Mouse (Mus musculus): ENCODE results near the gene Slc22a4. TPM values are rescaled to one million over a fixed set of nuclear protein-coding genes. Genes with fewer than 3 reads are reported as not detected.
"Not testable (repeated sequence)": the region's sequence is repeated elsewhere in the genome, so short reads cannot be mapped to it uniquely, and the experiment has no call there.

Gene Slc22a4
- polyA plus RNA-seq, 1 experiment from 2014 or later = 7.2 TPM

GRCm38 (mm10) chr11:54012961-54013360 lies 14.9 kb downstream of the Slc22a4 start:
- no peak for ATAC-seq
- Histone ChIP-seq H3K4me1 (ENCODE audit: control insufficient read depth, insufficient read depth, low read depth, low read length) (no peaks in the 10 kb centered on the region), H3K9me3 (ENCODE audit: control insufficient read depth, low read length) (no peaks in the 10 kb centered on the region), H3K4me2 (ENCODE audit: low read length) (no peak overlapping the region), H3K27me3 (replicated peaks; ENCODE audit: control insufficient read depth, insufficient read depth, low read length) (no peaks in the 10 kb centered on the region), H3K27ac (ENCODE audit: low read depth, low read length) (no peak overlapping the region), H3K4me3 (ENCODE audit: low read length) (no peak overlapping the region), H3K36me3 (ENCODE audit: control insufficient read depth, insufficient read depth, low read length) (no peaks in the 10 kb centered on the region), H3K9ac (ENCODE audit: low read depth, low read length) (no peak overlapping the region)
- 88% methylated on average over 5 of the region's 5 CpGs for WGBS

GRCm38 (mm10) chr11:54011255-54011654 lies 16.6 kb downstream of the Slc22a4 start:
- no peak overlapping the region for H3K4me3 ChIP-seq (ENCODE audit: low read length)
- H3K4me2 ChIP-seq (ENCODE audit: low read length) = no peak overlapping the region
- no peaks in the 10 kb centered on the region for H3K27me3 ChIP-seq (replicated peaks; ENCODE audit: control insufficient read depth, insufficient read depth, low read length)
- no peak for ATAC-seq
- 88% methylated on average over 2 of the region's 2 CpGs for WGBS
- H3K4me1 ChIP-seq (ENCODE audit: control insufficient read depth, insufficient read depth, low read depth, low read length) = peaks cover 2% of the 10 kb centered on the region; the same call in 1 of the 2 replicates
- H3K9ac ChIP-seq (ENCODE audit: low read depth, low read length) = no peak overlapping the region
- no peak overlapping the region for H3K27ac ChIP-seq (ENCODE audit: low read depth, low read length)
- H3K9me3 ChIP-seq (ENCODE audit: control insufficient read depth, low read length) = no peaks in the 10 kb centered on the region
- H3K36me3 ChIP-seq (ENCODE audit: control insufficient read depth, insufficient read depth, low read length) = no peaks in the 10 kb centered on the region

- Histone ChIP-seq H3K9me3 (ENCODE audit: control insufficient read depth, low read length) (no peaks in the 10 kb centered on the region), H3K4me2 (ENCODE audit: low read length) (no peak overlapping the region), H3K27ac (ENCODE audit: low read depth, low read length) (no peak overlapping the region), H3K4me1 (ENCODE audit: control insufficient read depth, insufficient read depth, low read depth, low read length) (peaks cover 2% of the 10 kb centered on the region; the same call in 1 of the 2 replicates), H3K36me3 (ENCODE audit: control insufficient read depth, insufficient read depth, low read length) (no peaks in the 10 kb centered on the region), H3K27me3 (replicated peaks; ENCODE audit: control insufficient read depth, insufficient read depth, low read length) (no peaks in the 10 kb centered on the region), H3K9ac (ENCODE audit: low read depth, low read length) (no peak overlapping the region), H3K4me3 (ENCODE audit: low read length) (no peak overlapping the region)
- WGBS = 80% methylated on average over 10 of the region's 10 CpGs
- no peak for ATAC-seq
These were observed 19.4 kb downstream of the Slc22a4 start for GRCm38 (mm10) chr11:54008416-54008920.

GRCm38 (mm10) chr11:54007717-54008116 lies 20.2 kb downstream of the Slc22a4 start:
- 78% methylated on average over 11 of the region's 11 CpGs for WGBS
- peak; percentile 63; the same call in 1 of the 2 replicates for ATAC-seq
- no peak overlapping the region for H3K27ac ChIP-seq (ENCODE audit: low read depth, low read length)
- no peaks in the 10 kb centered on the region for H3K9me3 ChIP-seq (ENCODE audit: control insufficient read depth, low read length)
- no peaks in the 10 kb centered on the region for H3K27me3 ChIP-seq (replicated peaks; ENCODE audit: control insufficient read depth, insufficient read depth, low read length)
- no peaks in the 10 kb centered on the region for H3K36me3 ChIP-seq (ENCODE audit: control insufficient read depth, insufficient read depth, low read length)
- H3K4me1 ChIP-seq (ENCODE audit: control insufficient read depth, insufficient read depth, low read depth, low read length) = peaks cover 2% of the 10 kb centered on the region; the same call in 1 of the 2 replicates
- no peak overlapping the region for H3K4me3 ChIP-seq (ENCODE audit: low read length)
- H3K9ac ChIP-seq (ENCODE audit: low read depth, low read length) = no peak overlapping the region
- no peak overlapping the region for H3K4me2 ChIP-seq (ENCODE audit: low read length)

GRCm38 (mm10) chr11:54006901-54007300 lies 21.0 kb downstream of the Slc22a4 start:
- Histone ChIP-seq H3K4me1 (ENCODE audit: control insufficient read depth, insufficient read depth, low read depth, low read length) (peaks cover 2% of the 10 kb centered on the region; the same call in 1 of the 2 replicates), H3K27ac (ENCODE audit: low read depth, low read length) (no peak overlapping the region), H3K4me3 (ENCODE audit: low read length) (no peak overlapping the region), H3K9me3 (ENCODE audit: control insufficient read depth, low read length) (no peaks in the 10 kb centered on the region), H3K4me2 (ENCODE audit: low read length) (no peak overlapping the region), H3K36me3 (ENCODE audit: control insufficient read depth, insufficient read depth, low read length) (no peaks in the 10 kb centered on the region), H3K9ac (ENCODE audit: low read depth, low read length) (no peak overlapping the region), H3K27me3 (replicated peaks; ENCODE audit: control insufficient read depth, insufficient read depth, low read length) (no peaks in the 10 kb centered on the region)
- WGBS = 75% methylated on average over 4 of the region's 4 CpGs
- no peak for ATAC-seq

- WGBS = 68% methylated on average over 5 of the region's 5 CpGs
- H3K4me2 ChIP-seq (ENCODE audit: low read length); H3K9me3 ChIP-seq (ENCODE audit: control insufficient read depth, low read length); H3K4me1 ChIP-seq (ENCODE audit: control insufficient read depth, insufficient read depth, low read depth, low read length); H3K4me3 ChIP-seq (ENCODE audit: low read length); H3K27me3 ChIP-seq (replicated peaks; ENCODE audit: control insufficient read depth, insufficient read depth, low read length); ATAC-seq; H3K9ac ChIP-seq (ENCODE audit: low read depth, low read length); H3K27ac ChIP-seq (ENCODE audit: low read depth, low read length); H3K36me3 ChIP-seq (ENCODE audit: control insufficient read depth, insufficient read depth, low read length): not testable (repeated sequence)
These were observed 21.5 kb downstream of the Slc22a4 start for GRCm38 (mm10) chr11:54006362-54006761.

GRCm38 (mm10) chr11:54004734-54005133 lies 23.2 kb downstream of the Slc22a4 start:
- no peak for ATAC-seq
- 81% methylated on average over 3 of the region's 3 CpGs for WGBS
- Histone ChIP-seq H3K9me3 (ENCODE audit: control insufficient read depth, low read length) (no peaks in the 10 kb centered on the region), H3K27me3 (replicated peaks; ENCODE audit: control insufficient read depth, insufficient read depth, low read length) (no peaks in the 10 kb centered on the region), H3K27ac (ENCODE audit: low read depth, low read length) (no peak overlapping the region), H3K4me2 (ENCODE audit: low read length) (no peak overlapping the region), H3K9ac (ENCODE audit: low read depth, low read length) (no peak overlapping the region), H3K4me3 (ENCODE audit: low read length) (no peak overlapping the region), H3K36me3 (ENCODE audit: control insufficient read depth, insufficient read depth, low read length) (no peaks in the 10 kb centered on the region), H3K4me1 (ENCODE audit: control insufficient read depth, insufficient read depth, low read depth, low read length) (peaks cover 2% of the 10 kb centered on the region; the same call in 1 of the 2 replicates)

GRCm38 (mm10) chr11:54004221-54004620 lies 23.7 kb downstream of the Slc22a4 start:
- Histone ChIP-seq H3K27me3 (replicated peaks; ENCODE audit: control insufficient read depth, insufficient read depth, low read length) (no peaks in the 10 kb centered on the region), H3K4me2 (ENCODE audit: low read length) (no peak overlapping the region), H3K27ac (ENCODE audit: low read depth, low read length) (no peak overlapping the region), H3K9ac (ENCODE audit: low read depth, low read length) (no peak overlapping the region), H3K4me3 (ENCODE audit: low read length) (no peak overlapping the region), H3K36me3 (ENCODE audit: control insufficient read depth, insufficient read depth, low read length) (no peaks in the 10 kb centered on the region), H3K4me1 (ENCODE audit: control insufficient read depth, insufficient read depth, low read depth, low read length) (peaks cover 2% of the 10 kb centered on the region; the same call in 1 of the 2 replicates), H3K9me3 (ENCODE audit: control insufficient read depth, low read length) (no peaks in the 10 kb centered on the region)
- ATAC-seq = no peak
- WGBS = 83% methylated on average over 9 of the region's 9 CpGs

GRCm38 (mm10) chr11:54002761-54003717 lies 24.9 kb downstream of the Slc22a4 start:
- not testable (repeated sequence) for H3K36me3 ChIP-seq (ENCODE audit: control insufficient read depth, insufficient read depth, low read length); H3K9me3 ChIP-seq (ENCODE audit: control insufficient read depth, low read length); H3K27ac ChIP-seq (ENCODE audit: low read depth, low read length); H3K4me1 ChIP-seq (ENCODE audit: control insufficient read depth, insufficient read depth, low read depth, low read length); H3K27me3 ChIP-seq (replicated peaks; ENCODE audit: control insufficient read depth, insufficient read depth, low read length); H3K4me3 ChIP-seq (ENCODE audit: low read length); H3K4me2 ChIP-seq (ENCODE audit: low read length); H3K9ac ChIP-seq (ENCODE audit: low read depth, low read length)
- 44% methylated on average over 12 of the region's 12 CpGs for WGBS
- ATAC-seq = peak; percentile 60; the same call in 1 of the 2 replicates
